Mouse (Mus musculus): Measurements from ENCODE around the gene Anxa9. TPM values are rescaled to one million over a fixed set of nuclear protein-coding genes. Genes with fewer than 3 reads are reported as not detected.

Anxa9 gene
- polyA plus RNA-seq, 2 experiments: 4.7 TPM

- Histone ChIP-seq H3K27ac (replicated peaks; ENCODE audit: low read depth, low read length) (no peak overlapping the region), H3K36me3 (ENCODE audit: control insufficient read depth, insufficient read depth, low read length) (peaks cover 98% of the 10 kb centered on the region), H3K9me3 (ENCODE audit: control insufficient read depth, low read length) (no peaks in the 10 kb centered on the region), H3K4me1 (ENCODE audit: control insufficient read depth, insufficient read depth, low read length) (no peaks in the 10 kb centered on the region), H3K9ac (ENCODE audit: low read depth, low read length, severe bottlenecking) (no peak overlapping the region), H3K27me3 (ENCODE audit: control insufficient read depth, insufficient read depth, low read length) (no peaks in the 10 kb centered on the region), H3K4me2 (replicated peaks; ENCODE audit: low read depth, low read length, severe bottlenecking) (no peak overlapping the region), H3K4me3 (replicated peaks; ENCODE audit: low read length) (no peak overlapping the region)
- no peak for TF ChIP-seq POLR2A (IDR thresholded peaks at IDR 0.05; ENCODE audit: borderline replicate concordance, extremely low read depth, insufficient read depth, insufficient read length)
- ATAC-seq (ENCODE audit: low FRiP score, low read depth) (no peak), DNase-seq (ENCODE audit: low spot score) (no peak)
- 93% methylated on average over 4 of the region's 4 CpGs for WGBS
These were observed 31.3 kb upstream of the Anxa9 start for GRCm38 (mm10) chr3:95338251-95338650.

- no peak overlapping the region for H3K4me2 ChIP-seq (replicated peaks; ENCODE audit: low read depth, low read length, severe bottlenecking)
- H3K27me3 ChIP-seq (ENCODE audit: control insufficient read depth, insufficient read depth, low read length): no peaks in the 10 kb centered on the region
- no peak for TF ChIP-seq POLR2A (IDR thresholded peaks at IDR 0.05; ENCODE audit: borderline replicate concordance, extremely low read depth, insufficient read depth, insufficient read length)
- H3K4me3 ChIP-seq (replicated peaks; ENCODE audit: low read length): no peak overlapping the region
- no peaks in the 10 kb centered on the region for H3K9me3 ChIP-seq (ENCODE audit: control insufficient read depth, low read length)
- no peak overlapping the region for H3K27ac ChIP-seq (replicated peaks; ENCODE audit: low read depth, low read length)
- no peak for DNase-seq (ENCODE audit: low spot score)
- peaks cover 98% of the 10 kb centered on the region for H3K36me3 ChIP-seq (ENCODE audit: control insufficient read depth, insufficient read depth, low read length)
- no peaks in the 10 kb centered on the region for H3K4me1 ChIP-seq (ENCODE audit: control insufficient read depth, insufficient read depth, low read length)
- no peak overlapping the region for H3K9ac ChIP-seq (ENCODE audit: low read depth, low read length, severe bottlenecking)
- 92% methylated on average over 4 of the region's 4 CpGs for WGBS
- ATAC-seq (ENCODE audit: low FRiP score, low read depth): no peak
These were observed 30.4 kb upstream of the Anxa9 start for GRCm38 (mm10) chr3:95337345-95337744.

- no peaks in the 10 kb centered on the region for H3K9me3 ChIP-seq (ENCODE audit: control insufficient read depth, low read length)
- WGBS: 90% methylated on average over 1 of the region's 1 CpGs
- no peak overlapping the region for H3K9ac ChIP-seq (ENCODE audit: low read depth, low read length, severe bottlenecking)
- no peaks in the 10 kb centered on the region for H3K4me1 ChIP-seq (ENCODE audit: control insufficient read depth, insufficient read depth, low read length)
- H3K4me3 ChIP-seq (replicated peaks; ENCODE audit: low read length): no peak overlapping the region
- no peak for DNase-seq (ENCODE audit: low spot score)
- no peak overlapping the region for H3K27ac ChIP-seq (replicated peaks; ENCODE audit: low read depth, low read length)
- no peak for ATAC-seq (ENCODE audit: low FRiP score, low read depth)
- TF ChIP-seq POLR2A (IDR thresholded peaks at IDR 0.05; ENCODE audit: borderline replicate concordance, extremely low read depth, insufficient read depth, insufficient read length): no peak
- H3K27me3 ChIP-seq (ENCODE audit: control insufficient read depth, insufficient read depth, low read length): no peaks in the 10 kb centered on the region
- H3K36me3 ChIP-seq (ENCODE audit: control insufficient read depth, insufficient read depth, low read length): peaks cover 88% of the 10 kb centered on the region
- no peak overlapping the region for H3K4me2 ChIP-seq (replicated peaks; ENCODE audit: low read depth, low read length, severe bottlenecking)
These were observed 24.6 kb upstream of the Anxa9 start for GRCm38 (mm10) chr3:95331528-95331927.

- Histone ChIP-seq H3K9ac (ENCODE audit: low read depth, low read length, severe bottlenecking) (no peak overlapping the region), H3K9me3 (ENCODE audit: control insufficient read depth, low read length) (no peaks in the 10 kb centered on the region), H3K4me3 (replicated peaks; ENCODE audit: low read length) (no peak overlapping the region), H3K36me3 (ENCODE audit: control insufficient read depth, insufficient read depth, low read length) (peaks cover 89% of the 10 kb centered on the region), H3K4me1 (ENCODE audit: control insufficient read depth, insufficient read depth, low read length) (no peaks in the 10 kb centered on the region), H3K27me3 (ENCODE audit: control insufficient read depth, insufficient read depth, low read length) (no peaks in the 10 kb centered on the region), H3K27ac (replicated peaks; ENCODE audit: low read depth, low read length) (no peak overlapping the region), H3K4me2 (replicated peaks; ENCODE audit: low read depth, low read length, severe bottlenecking) (no peak overlapping the region)
- no peak for TF ChIP-seq POLR2A (IDR thresholded peaks at IDR 0.05; ENCODE audit: borderline replicate concordance, extremely low read depth, insufficient read depth, insufficient read length)
- ATAC-seq (ENCODE audit: low FRiP score, low read depth): no peak
- 93% methylated on average over 1 of the region's 1 CpGs for WGBS
- no peak for DNase-seq (ENCODE audit: low spot score)
These were observed 21.9 kb upstream of the Anxa9 start for GRCm38 (mm10) chr3:95328803-95329404.

- ATAC-seq (ENCODE audit: low FRiP score, low read depth): no peak
- TF ChIP-seq POLR2A (IDR thresholded peaks at IDR 0.05; ENCODE audit: borderline replicate concordance, extremely low read depth, insufficient read depth, insufficient read length): no peak
- Histone ChIP-seq H3K9ac (ENCODE audit: low read depth, low read length, severe bottlenecking) (no peak overlapping the region), H3K27ac (replicated peaks; ENCODE audit: low read depth, low read length) (no peak overlapping the region), H3K4me2 (replicated peaks; ENCODE audit: low read depth, low read length, severe bottlenecking) (no peak overlapping the region), H3K27me3 (ENCODE audit: control insufficient read depth, insufficient read depth, low read length) (no peaks in the 10 kb centered on the region), H3K4me1 (ENCODE audit: control insufficient read depth, insufficient read depth, low read length) (no peaks in the 10 kb centered on the region), H3K4me3 (replicated peaks; ENCODE audit: low read length) (no peak overlapping the region), H3K9me3 (ENCODE audit: control insufficient read depth, low read length) (no peaks in the 10 kb centered on the region), H3K36me3 (ENCODE audit: control insufficient read depth, insufficient read depth, low read length) (peaks cover 99% of the 10 kb centered on the region)
- DNase-seq (ENCODE audit: low spot score): no peak
- WGBS: 91% methylated on average over 6 of the region's 6 CpGs
These were observed 17.6 kb upstream of the Anxa9 start for GRCm38 (mm10) chr3:95324454-95325144.
